Mouse (Mus musculus) spleen, adult 2 months (tissue): ENCODE results near the gene Gm10073. TPM values are rescaled to one million over a fixed set of nuclear protein-coding genes. Genes with fewer than 3 reads are reported as not detected.
"Not testable (repeated sequence)": the region's sequence is repeated elsewhere in the genome, so short reads cannot be mapped to it uniquely, and the experiment has no call there.

Experiments used
- DNase-seq, 2 experiments: peaks; one replicate each; pipeline versions ENCODE4 v3.0.0 to v3.0.0-alpha.2; 2012 to 2021; ENCODE audit warnings: low spot score in 2 of 2, low read depth in 1 of 2
- H3K27ac ChIP-seq: fragments of 200-500 bp; 2 replicates; pipeline ENCODE4 v1.5.1; 2012; ENCODE audit warnings: low read length, inconsistent platforms; ENCODE audit not compliant: insufficient read depth
- H3K27me3 ChIP-seq: fragments of 200-500 bp; 2 replicates; pipeline ENCODE4 v1.6.1; 2012; ENCODE audit warnings: mild to moderate bottlenecking, moderate library complexity, low read length, inconsistent platforms; ENCODE audit not compliant: control insufficient read depth, insufficient read depth
- H3K36me3 ChIP-seq: fragments of 200-500 bp; 2 replicates; pipeline ENCODE4 v1.6.1; 2012; ENCODE audit warnings: mild to moderate bottlenecking, low read length, inconsistent platforms; ENCODE audit not compliant: control insufficient read depth, insufficient read depth
- H3K4me1 ChIP-seq: fragments of 200-500 bp; 2 replicates; pipeline ENCODE4 v1.6.1; 2011; ENCODE audit warnings: inconsistent platforms; ENCODE audit not compliant: control insufficient read depth, insufficient read depth, insufficient read length
- H3K4me3 ChIP-seq: fragments of 200-500 bp; 2 replicates; pipeline ENCODE4 v1.5.1; 2011; ENCODE audit warnings: mild to moderate bottlenecking, inconsistent platforms; ENCODE audit not compliant: insufficient read depth, insufficient read length; ENCODE audit errors: extremely low read depth
- CTCF ChIP-seq: fragments of 200-500 bp; IDR thresholded peaks from 2 replicates; pipeline ENCODE4 v1.5.1; 2011; ENCODE audit warnings: mild to moderate bottlenecking, inconsistent platforms; ENCODE audit not compliant: insufficient read depth, insufficient read length, insufficient replicate concordance; ENCODE audit errors: extremely low read depth
- POLR2A ChIP-seq: fragments of 200-500 bp; IDR thresholded peaks from 2 replicates; pipeline ENCODE4 v1.6.1; 2011; ENCODE audit warnings: low read depth, low read length, inconsistent platforms
- WGBS: fragments of 180-500 bp; shearing (Covaris S2); methylation state at CpG from one replicate; pipeline ENCODE4 v1.1.7; 2018; 5-methylcytosine and 5-hydroxymethylcytosine counted together
- polyA plus RNA-seq: library from polyadenylated mRNA; depleted of rRNA; stranded (reverse); fragments of >200 nt; gene quantifications from 2 replicates; pipeline ENCODE4 v1.2.3, GENCODE M21; 2012

The Gm10073 gene
- polyA plus RNA-seq, 1 experiment = 153 TPM

DNA sequence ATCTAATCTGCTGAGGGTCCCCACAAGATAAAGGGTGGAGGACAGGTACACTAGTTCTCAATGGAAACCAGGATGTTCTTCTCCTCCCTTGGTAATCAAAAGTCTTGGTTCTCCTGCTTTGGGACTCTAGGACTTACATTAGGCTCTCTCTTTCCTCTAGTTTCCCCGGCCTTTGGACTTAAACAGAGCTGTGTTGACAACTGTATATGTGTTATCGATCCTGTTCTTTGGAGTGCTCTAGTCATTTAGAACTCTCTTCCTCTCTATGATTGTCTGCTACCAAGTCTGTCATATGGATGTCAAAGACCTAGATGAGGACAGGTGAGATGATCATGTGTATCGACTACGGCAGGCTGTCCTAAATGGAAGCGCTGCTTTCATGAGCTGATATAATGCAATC, 23.8 kb upstream of the Gm10073 start:
- 94% methylated on average over 5 of the region's 5 CpGs for WGBS
- Histone ChIP-seq H3K27ac (no peak overlapping the region), H3K4me3 (no peak overlapping the region), H3K4me1 (no peaks in the 10 kb centered on the region), H3K36me3 (no peaks in the 10 kb centered on the region), H3K27me3 (no peaks in the 10 kb centered on the region; the same call in 1 of the 2 replicates)
- TF ChIP-seq CTCF (no peak), POLR2A (no peak)
- DNase-seq = no peak

DNA sequence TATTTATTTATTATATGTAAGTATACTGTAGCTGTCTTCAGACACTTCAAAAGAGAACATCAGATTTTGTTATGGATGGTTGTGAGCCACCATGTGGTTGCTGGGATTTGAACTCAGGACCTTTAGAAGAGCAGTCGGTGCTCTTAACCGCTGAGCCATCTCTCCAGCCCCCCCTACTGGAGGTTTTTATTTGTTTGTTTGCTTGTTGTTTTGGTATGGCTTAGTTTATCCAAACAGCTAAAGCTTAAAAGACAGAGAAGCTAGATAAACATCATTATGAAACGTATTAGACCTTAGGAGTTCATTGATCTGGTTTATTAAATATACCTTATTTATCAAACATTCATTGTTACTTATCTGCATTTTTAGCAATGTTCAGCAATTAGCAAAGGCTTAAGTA, 22.4 kb upstream of the Gm10073 start:
- H3K36me3 ChIP-seq, H3K4me1 ChIP-seq, H3K27me3 ChIP-seq, H3K27ac ChIP-seq, H3K4me3 ChIP-seq, DNase-seq: not testable (repeated sequence)
- 92% methylated on average over 3 of the region's 3 CpGs for WGBS

DNA sequence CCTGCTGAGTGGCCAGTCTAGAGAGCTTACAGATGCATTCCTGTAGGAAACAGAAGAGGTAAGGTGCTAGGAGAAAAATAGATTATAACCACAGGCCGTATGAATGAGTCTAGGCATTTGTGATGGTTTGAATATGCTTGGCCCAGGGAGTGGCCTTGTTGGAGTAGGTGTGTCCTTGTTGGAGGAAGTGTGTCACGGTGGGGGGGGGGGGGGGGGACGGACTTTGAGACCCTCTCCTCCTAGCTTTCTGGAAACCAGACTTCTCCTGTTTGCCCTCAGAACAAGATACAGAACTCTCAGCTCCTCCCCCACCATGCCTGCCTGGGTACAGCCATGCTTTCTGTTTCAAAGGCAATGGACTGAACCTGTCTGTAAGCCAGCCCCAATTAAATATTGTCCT, 19.2 kb upstream of the Gm10073 start:
- no peak overlapping the region for H3K4me3 ChIP-seq
- H3K27ac ChIP-seq = no peak overlapping the region
- no peaks in the 10 kb centered on the region for H3K27me3 ChIP-seq
- DNase-seq = no peak
- no peaks in the 10 kb centered on the region for H3K36me3 ChIP-seq
- TF ChIP-seq CTCF = no peak
- TF ChIP-seq POLR2A = no peak
- H3K4me1 ChIP-seq = no peaks in the 10 kb centered on the region
- WGBS = 39% methylated on average over 3 of the region's 3 CpGs

DNA sequence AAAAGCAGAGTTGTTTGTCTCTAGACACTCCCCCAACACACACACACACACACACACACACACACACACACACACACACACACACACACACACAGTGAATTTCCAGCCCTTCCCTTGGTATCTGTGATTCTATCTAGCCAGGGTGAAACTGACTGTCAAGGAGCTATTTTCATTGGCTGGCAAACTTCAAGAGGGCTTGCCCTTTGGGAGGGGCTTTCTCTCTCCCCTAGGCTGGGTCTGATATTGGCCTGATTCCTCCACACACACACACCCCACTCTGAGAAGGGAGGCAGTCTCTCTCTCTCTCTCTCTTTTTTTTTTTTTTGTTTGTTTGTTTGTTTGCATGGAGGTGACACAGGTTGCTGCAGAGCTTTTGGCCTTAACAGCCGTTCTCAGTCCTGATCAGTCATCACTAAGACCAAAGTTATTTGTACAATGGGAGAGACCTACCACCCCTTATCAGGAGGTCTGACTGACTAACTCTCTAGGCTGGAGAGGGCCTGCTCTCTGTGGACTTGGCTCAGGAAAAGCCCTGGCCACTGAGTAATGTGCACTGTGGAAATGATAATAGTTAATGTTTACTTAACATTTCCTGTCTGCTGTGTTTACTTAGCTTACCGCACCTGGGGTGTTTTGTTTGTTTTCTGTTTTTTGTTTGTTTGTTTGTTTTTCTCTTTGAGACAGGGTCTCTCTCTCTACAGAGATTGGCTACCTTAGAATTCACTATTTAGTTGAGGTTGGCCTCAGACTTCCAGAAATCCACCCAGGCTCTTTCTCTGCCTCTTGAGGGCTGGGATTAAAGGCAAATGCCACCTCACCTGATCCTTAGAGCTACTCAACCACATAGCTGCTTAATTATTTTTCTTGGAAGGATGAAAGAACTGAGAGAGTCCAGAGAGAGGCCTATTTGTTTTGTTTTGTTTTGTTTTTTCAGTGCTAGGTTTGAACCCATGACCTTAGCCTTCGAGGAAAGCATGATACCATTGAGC, 15.5 kb upstream of the Gm10073 start:
- no peak overlapping the region for H3K27ac ChIP-seq

DNA sequence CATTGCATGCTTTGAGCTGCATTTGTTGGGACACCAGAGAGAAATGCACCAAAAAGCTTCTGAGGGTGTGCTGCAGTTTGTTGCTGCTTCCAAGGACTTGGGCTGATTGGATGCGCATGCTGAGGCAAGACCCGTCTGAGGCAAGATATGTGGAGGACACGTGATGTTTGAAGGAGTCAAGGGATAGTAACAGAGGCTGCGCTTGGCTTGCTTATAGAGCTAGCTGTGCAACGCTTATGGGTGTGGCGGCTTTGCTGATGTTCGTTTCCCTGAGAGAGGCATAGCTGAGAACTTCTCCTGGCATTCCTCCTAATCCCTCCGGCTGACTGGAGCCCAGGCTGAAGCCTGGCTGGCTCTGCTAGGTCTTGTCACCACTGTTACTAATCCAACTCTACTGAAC, 13.6 kb upstream of the Gm10073 start:
- Histone ChIP-seq H3K4me1 (no peaks in the 10 kb centered on the region), H3K27ac (no peak overlapping the region), H3K27me3 (no peaks in the 10 kb centered on the region), H3K36me3 (no peaks in the 10 kb centered on the region), H3K4me3 (no peak overlapping the region)
- 88% methylated on average over 8 of the region's 8 CpGs for WGBS
- TF ChIP-seq CTCF (no peak), POLR2A (no peak)
- DNase-seq = no peak

More for the DNA sequence above, 15.5 kb upstream of the Gm10073 start:
- H3K27me3 ChIP-seq = no peaks in the 10 kb centered on the region
- WGBS = 86% methylated on average over 3 of the region's 3 CpGs
- no peak overlapping the region for H3K4me3 ChIP-seq
- DNase-seq = no peak
- TF ChIP-seq POLR2A (no peak), CTCF (no peak)
- no peaks in the 10 kb centered on the region for H3K4me1 ChIP-seq
- H3K36me3 ChIP-seq = no peaks in the 10 kb centered on the region

DNA sequence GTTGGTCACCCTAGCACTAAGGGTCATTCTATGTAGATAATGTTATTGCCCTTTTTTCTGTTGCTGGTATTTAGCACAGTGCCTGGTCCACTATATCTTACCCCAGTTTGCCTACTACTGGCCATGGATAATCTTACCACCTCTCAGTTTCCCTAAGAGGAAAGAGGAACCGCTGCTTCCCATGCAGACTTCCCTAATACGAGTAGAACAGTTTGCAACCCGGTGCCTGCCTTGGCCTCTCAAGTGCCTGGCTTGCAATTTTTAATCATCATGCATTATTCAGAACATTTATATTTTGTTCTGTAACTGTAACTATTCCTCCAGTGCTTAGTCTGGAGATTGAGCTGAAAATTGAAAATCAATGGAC, 12.4 kb upstream of the Gm10073 start:
- Histone ChIP-seq H3K4me1 (no peaks in the 10 kb centered on the region), H3K36me3 (no peaks in the 10 kb centered on the region), H3K27me3 (no peaks in the 10 kb centered on the region), H3K27ac (no peak overlapping the region), H3K4me3 (no peak overlapping the region)
- DNase-seq = no peak
- 47% methylated on average over 3 of the region's 3 CpGs for WGBS
- TF ChIP-seq POLR2A (no peak), CTCF (no peak)

DNA sequence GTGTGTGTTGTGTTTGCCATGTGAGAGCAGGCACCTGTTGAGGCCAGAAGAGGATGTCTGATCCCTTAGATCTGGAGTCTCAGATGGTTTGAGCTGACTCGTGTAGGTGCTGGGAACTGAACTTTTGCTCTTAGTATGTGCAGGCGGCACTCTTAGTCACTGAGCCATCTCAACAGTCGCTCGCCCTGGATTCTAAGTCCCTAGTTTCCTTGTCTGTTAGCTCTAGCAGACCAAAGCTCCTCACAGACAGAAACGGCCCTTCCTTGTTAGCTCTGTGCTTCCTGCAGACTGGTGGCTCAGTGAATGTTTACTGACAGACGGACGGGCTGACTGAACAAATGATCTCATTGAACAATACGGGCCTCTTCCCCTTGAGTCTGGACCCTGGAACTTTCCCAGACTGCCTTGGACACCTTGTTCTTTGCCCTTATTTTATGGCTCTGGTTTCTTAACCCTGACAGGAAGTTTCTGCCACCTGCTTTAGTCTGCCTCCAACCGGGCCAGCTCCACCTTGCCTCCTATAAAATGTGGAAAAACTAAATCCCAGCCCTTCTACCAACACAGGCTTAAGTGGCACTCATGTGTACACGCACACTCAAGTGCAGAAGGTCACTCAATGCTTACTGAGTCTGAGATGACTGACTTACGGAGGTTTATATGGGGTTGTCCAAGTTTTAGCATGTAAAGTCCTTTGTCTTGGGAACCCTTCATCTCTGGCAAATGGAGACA, 11.8 kb upstream of the Gm10073 start:
- no peak for TF ChIP-seq POLR2A
- TF ChIP-seq CTCF = no peak
- no peak overlapping the region for H3K4me3 ChIP-seq
- H3K36me3 ChIP-seq = no peaks in the 10 kb centered on the region
- no peaks in the 10 kb centered on the region for H3K4me1 ChIP-seq
- no peaks in the 10 kb centered on the region for H3K27me3 ChIP-seq
- WGBS = 73% methylated on average over 11 of the region's 11 CpGs
- DNase-seq = no peak
- no peak overlapping the region for H3K27ac ChIP-seq
